Mouse (Mus musculus) frontal cortex, postnatal 10 days (tissue): Measurements from ENCODE around the gene Lmtk3.

ENCODE experiments used
- DNase-seq, 2 experiments: peaks; one replicate each; pipeline ENCODE4 v3.0.0; 2022; ENCODE audit warnings: low spot score in 2 of 2, mixed read lengths in 1 of 2

The Lmtk3 gene

DNA sequence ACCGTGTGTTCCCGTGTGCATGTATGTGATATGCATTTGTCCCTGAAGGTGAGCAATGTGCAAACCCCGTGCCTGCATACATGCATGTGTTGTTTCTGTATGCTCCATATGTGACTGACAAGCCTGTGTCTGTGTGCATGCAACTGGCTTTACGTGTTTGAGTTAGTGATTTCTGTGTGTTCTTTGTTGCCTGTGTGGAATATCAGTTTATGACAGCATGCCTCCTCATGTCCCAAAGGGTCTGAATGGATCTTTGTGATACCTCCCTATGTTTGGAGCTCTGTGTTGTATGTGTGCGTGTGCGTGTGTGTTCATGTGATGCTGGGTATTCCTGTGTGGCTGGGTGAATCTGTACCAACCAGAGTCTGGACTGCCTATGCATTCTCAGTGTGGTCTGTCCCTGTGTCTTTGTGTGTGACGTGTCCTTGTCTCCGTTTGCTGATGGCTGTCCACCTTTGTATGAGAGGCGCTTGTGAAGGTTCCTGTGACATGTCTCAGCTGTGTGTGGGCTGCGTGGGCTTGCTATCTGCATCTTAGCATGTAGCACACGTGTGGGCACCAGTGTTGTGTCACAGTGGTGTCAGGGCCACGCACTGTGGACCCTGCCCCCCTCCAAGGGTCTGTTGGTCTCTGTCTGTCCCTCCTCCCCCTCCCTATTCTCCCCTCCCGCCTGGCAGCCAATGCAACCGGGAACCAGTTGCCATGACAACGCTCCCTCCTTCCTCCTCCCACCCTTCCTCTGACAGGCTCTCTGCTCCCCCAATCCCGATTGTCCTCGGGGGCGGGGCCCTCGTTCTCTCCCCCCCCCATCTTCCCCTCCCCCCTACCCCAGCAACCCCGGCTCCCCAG lies 1.2 kb downstream of the Lmtk3 start, which contains the start of gene Sult2b1:
Sult2b1 (minus strand) TSS at position 146 of the 849 bp plus-strand sequence.
- peak; percentile 93 for DNase-seq

DNA sequence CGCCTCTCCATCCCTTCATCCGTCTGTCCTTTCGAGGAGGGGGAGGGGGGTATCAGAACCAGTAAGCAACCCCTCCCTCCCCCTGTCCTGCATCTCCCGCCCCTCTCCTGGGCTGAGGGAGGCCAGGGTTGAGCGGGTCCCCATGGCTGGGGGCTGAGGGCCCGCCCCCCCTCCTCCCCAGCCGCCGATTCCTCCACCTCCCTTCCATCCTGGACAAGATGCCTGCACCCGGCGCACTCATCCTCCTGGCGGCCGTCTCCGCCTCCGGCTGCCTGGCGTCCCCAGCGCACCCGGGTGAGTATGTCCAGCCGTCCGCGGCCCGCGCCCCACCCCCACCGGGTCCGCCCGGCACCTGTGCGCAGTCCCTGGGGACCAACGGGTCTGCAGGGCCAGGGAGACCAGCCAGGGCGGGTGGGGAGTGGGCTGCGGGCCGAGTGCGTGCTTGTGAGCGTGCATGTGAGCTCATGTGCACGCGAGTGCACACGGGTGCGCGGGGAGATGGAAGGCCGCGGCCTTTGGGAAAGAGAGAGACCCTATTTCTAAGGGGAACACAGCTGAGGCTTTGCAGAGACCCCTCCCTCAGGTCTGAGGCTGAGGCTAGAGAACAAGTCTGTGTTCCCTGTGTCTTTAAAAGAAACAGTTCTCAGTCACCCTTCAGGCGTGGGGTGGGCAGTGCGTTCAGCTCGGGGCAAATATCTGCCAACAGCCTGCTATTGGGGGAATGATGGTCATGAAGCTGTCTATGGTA lies 2.0 kb downstream of the Lmtk3 start:
- DNase-seq, result peak; percentile 67 to 72

DNA sequence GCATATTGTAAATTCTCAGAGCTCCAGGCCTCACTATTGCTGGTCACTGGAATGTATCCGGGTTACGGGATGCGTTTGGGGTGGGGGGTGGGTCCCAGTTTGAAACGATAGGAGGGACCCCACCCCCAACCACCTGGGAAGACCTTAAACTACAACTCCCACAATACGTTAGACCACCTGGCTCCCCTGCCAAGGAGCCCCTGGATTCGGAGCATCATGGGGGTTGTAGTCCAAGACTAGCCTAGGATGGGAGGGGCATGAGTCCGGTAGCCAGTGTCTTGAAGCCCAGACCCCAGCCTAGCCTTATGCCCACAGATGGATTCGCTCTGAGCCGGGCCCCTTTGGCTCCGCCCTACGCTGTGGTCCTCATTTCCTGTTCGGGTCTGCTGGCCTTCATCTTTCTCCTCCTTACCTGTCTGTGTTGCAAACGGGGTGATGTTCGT lies 2.6 kb downstream of the Lmtk3 start:
- DNase-seq, result peak; percentile 40 to 67

DNA sequence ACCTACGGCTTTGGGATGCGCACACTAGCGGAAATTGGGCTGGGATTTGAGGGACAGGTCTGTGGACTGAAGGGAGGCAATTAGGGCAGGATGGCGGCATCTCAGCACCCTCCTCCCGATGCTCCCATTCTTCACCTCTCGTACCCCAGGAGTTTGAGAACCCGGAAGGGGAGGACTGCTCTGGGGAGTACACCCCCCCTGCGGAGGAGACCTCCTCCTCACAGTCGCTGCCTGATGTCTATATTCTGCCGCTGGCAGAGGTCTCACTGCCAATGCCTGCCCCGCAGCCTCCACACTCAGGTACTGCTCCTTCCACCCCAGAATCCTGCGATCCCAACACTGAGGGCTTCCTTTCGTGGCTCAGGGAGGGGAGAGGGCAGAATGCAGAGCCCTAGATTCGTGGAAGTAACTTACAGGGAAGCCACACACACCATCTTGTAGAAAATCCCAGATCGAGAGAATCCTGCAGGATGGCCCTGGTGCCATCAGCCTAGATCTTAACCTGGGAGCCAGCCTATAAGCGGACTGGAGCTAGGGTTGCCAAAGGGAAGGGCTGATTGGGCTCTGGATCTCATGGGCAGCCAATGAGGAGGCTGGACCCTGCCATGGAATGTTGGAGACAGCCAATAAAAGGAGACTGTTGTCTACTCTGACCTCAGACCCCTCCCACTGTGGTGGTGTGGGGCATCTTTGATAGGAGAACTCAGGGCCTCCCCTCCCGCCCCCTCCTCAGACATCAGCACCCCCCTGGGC lies 3.3 kb downstream of the Lmtk3 start:
- peak; percentile 56 to 70 for DNase-seq

DNA sequence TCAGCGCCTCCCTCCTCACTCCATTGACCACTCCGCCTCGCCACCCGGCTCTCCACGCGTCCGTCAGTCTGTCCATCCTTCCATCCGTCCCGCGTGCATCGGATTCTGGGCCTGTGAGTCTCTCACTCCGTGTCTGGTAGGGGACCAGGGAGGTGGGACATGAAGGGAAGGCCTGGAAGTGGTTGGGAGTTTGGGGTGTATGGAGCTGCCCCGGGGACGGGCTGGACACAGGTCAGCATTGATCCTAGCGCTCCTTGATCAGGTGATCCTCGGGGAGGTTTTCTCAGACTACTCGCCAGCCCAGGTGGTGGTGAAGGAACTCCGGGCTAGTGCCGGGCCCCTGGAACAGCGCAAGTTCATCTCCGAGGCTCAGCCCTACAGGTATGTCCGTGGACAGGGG lies 4.1 kb downstream of the Lmtk3 start:
- peak in 1 of 2 experiments; percentile 14 for DNase-seq

DNA sequence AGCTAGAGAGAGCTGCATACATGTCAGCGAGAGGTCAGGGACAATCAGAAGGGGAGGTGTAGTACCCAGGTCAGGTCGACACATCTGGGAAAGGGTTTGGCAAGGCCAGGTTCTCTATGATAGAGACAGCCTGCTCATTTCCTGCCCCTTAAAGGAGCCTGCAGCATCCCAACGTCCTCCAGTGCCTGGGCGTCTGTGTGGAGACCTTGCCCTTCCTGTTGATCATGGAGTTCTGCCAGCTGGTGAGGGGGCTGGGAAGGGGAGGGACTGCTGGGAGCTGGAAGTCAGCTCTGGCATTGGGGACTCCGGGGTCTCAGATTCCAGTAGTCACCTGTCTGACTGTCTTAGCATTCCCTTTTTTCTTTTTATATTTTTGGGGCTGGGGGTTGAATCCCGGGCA lies 7.2 kb downstream of the Lmtk3 start:
- no peak for DNase-seq

DNA sequence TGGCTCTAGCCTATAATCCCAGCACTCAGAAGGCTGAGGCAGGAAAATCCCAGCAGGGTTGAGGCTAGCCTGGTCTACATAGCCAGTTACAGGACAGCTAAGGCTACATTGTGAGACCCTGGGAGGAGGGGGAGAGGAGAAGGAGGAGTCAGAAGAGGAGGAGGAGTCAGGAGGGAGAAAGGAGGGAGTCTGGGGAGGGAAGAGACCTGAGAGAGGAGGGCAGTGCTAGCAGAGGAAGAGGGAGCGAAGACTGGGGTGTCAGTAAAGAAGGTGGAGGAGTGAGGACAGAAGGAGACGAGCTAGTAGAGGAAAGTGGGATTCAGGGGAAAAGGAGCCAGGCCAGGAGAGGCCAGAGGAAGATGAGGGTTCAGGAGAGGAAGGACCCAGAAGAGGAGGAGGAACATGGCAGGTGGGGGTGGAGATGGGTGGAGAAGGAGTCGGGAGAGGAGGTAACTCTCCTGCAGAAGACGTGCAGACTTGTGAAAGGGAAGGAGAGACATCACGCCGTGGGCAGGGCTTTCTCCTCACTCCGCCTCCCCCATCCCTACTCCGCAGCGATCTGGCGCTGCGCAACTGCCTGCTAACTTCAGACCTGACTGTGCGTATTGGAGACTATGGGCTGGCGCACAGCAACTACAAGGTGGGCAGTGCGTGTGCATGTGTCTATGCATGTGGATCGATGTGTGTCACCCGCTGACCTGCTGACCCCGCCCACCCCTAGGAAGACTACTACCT lies 8.4 kb downstream of the Lmtk3 start:
- DNase-seq, result peak in 1 of 2 experiments; percentile 13

DNA sequence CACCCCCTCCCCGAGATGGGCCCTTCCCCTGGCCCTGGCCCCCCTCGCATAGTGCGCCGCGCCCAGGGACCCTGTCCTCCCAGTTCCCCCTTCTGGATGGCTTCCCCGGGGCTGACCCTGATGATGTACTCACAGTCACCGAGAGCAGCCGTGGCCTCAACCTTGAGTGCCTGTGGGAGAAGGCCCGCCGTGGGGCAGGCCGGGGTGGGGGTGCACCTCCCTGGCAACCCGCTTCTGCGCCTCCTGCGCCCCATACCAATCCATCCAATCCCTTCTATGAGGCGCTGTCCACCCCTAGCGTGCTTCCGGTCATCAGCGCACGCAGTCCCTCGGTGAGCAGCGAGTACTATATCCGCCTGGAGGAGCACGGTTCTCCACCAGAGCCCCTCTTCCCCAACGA lies 9.7 kb downstream of the Lmtk3 start:
- DNase-seq, result no peak

DNA sequence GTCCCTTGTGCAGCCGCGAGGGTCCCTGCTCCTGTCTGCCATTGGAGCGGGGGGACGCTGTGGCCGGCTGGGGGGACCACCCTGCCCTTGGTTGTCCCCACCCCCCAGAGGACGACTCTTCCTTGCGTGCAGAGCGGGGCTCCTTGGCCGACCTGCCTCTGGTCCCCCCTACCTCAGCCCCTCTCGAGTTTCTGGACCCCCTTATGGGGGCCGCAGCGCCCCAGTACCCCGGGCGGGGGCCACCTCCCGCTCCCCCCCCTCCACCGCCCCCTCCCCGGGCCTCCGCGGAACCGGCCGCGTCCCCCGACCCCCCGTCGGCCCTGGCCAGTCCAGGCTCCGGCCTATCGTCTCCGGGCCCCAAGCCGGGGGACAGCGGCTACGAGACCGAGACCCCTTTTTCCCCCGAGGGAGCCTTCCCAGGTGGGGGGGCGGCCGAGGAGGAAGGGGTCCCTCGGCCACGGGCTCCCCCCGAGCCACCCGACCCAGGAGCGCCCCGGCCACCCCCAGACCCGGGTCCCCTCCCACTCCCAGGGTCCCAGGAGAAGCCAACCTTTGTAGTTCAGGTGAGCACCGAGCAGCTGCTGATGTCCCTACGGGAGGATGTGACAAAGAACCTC lies 10.5 kb downstream of the Lmtk3 start:
- DNase-seq, result no peak

DNA sequence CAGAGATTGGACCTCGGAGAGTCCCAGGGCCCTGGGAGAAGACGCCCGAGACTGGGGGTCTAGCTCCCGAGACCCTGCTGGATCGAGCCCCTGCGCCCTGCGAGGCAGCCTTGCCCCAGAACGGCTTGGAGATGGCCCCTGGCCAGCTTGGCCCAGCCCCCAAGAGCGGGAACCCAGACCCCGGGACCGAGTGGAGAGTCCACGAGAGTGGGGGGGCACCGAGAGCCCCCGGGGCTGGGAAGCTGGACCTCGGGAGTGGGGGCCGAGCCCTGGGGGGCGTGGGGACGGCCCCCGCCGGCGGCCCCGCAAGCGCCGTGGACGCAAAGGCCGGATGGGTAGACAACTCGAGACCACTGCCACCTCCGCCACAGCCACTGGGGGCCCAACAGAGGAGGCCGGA lies 11.4 kb downstream of the Lmtk3 start:
- no peak for DNase-seq

DNA sequence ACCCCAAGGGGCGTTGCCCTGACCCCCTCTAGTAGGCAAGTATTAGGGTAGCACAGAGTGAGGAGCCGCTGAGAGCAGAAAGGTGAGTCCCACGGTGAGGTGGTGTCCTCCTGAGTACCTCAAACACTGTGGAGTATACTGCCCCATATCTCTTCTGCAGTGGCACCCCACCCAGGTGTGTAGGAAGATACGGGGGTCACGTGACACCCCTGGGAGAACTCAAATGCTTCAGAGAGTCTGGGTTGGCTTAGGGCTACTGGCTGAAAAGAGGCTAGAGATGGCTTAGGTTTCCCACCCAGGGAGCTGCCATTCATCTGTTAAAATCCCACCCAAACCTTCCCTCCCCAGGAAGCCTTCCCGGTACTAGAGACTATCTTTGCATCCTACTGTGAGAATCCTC lies 13.4 kb downstream of the Lmtk3 start:
- no peak for DNase-seq

DNA sequence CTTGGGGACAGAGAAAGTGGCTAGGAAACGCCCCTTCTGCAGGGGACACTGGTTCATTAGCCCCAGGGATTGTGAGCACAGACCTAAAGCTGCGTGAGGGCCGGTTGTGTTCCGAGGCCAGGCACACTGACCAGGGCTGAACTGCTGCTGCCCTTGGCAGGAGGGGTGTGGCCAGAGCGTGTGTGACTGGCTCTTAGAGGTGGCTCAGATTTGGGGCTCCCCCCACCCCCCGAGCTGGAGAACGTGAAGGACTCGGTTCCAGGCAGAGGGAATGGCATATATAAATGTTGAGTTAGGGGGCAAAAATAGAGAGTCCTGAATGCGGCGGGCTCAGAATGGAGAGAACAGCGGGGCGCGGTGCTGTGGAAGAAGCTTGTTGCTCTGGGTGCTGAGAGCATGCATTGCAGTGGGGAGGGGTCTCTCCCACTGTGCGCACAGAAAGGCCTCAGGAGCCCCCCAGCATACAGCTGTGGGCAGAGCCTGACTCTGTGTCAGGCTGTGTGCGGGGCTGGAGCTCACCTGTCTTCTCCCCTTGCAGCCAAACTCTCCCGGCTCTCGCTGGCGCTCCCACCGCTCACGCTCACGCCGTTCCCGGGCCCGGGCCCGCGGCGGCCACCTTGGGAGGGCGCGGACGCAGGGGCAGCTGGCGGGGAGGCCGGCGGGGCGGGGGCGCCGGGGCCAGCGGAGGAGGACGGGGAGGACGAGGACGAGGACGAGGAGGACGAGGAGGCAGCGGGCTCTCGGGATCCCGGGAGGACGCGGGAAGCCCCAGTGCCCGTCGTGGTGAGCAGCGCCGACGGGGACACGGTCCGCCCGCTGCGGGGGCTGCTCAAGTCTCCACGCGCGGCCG lies 14.3 kb downstream of the Lmtk3 start:
- DNase-seq, result peak in 1 of 2 experiments; percentile 26

DNA sequence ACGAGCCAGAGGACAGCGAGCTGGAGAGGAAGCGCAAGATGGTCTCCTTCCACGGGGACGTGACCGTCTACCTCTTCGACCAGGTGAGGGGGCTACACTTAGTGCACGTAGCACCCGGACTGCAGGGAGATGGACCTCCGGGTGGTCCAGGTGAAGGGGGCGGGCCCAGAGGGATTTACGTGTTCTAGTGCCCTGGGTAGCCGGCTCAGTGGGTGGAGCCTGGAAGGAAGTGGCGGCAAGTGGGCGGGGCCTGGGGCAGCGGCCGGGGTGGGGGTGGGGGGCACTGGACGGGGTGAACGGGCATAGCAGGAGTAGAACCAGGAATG lies 14.9 kb downstream of the Lmtk3 start:
- DNase-seq, result no peak

DNA sequence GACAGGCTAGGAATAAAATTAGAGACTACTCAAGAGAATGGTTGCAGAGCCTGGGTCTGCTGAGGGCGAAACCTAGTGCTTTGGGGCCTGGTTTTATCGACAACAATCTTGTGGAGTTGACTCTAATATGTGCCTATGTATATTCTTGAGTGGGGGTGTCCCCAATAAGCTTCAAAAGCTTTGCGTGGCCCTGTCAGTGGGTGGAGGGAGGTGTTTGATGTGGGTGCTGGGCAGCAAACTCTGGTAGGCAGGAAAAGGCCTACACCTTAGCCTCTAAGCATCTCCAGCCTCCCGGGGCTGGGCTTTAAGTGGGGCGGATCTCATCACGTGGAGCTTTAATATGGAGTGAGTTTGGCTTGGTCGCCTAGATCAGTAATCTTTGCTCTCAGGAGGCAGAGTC lies 15.4 kb downstream of the Lmtk3 start:
- no peak for DNase-seq

DNA sequence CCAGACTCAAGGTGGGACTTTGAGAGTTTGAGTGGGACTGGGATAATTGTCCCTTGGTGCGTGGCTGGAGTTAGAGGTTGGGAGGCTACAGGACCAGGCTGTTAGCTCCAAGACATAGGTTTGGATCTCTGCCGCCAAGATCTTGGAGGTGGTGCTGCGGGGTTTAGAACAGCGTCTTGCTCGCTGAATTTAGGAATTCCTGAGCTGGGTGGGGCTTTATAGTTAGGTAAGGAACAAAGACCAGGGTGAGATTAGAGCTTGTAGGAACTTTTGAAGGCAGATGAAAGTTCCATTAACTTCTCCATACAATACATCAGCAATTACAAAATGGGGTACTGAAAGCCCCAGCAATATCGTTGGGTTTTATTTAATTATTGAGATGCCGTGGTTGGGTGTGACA lies 16.5 kb downstream of the Lmtk3 start:
- DNase-seq, result no peak

DNA sequence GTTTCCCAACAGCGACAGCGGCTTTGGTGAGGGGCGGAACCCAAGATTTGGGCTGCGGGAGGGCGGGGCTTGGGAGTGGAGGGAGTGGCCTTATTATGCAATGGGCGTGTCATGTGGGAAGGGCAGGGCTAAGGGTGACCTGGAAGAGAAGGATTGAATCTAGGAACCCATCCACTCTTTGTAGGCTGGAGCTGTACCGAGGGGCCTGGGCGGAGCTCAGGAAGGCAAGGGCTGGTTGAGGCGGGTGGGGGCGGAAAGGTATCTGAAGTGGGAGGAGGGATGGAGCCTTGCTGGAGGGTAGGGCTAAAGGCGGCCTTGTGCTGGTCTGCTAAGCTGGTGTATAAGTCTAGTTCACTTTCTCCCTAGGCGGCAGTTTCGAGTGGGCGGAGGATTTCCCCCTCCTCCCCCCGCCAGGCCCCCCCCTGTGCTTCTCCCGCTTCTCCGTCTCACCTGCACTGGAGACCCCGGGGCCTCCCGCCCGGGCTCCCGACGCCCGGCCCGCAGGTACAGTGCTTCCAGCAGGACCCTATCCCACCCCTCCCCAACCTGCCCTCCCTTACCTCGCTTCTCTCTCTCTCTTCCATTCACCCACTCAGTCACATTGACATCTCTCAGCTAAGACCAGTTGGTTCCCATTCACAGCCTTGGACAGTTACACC lies 17.1 kb downstream of the Lmtk3 start:
- peak in 1 of 2 experiments; percentile 22 for DNase-seq

DNA sequence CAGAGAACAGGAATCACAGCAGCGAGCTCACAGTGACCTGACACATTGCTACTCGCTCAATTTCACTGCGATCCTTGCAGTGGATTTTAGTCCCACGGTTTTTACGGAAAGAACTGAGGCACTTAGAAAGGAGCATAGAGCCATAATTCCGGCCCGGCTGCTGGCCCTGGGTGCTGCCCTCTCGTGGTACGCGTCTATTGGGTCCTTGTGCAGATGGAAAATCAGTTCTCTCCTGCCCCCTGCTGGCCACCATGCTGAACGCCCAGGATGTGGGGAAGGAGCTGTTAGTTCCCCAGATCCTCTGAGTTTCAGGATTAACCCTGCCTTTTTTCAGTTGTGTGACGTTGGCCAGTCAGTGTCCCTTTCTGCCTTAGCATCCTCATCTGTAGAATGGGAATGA lies 17.8 kb downstream of the Lmtk3 start:
- DNase-seq, result peak; percentile 77 to 91

DNA sequence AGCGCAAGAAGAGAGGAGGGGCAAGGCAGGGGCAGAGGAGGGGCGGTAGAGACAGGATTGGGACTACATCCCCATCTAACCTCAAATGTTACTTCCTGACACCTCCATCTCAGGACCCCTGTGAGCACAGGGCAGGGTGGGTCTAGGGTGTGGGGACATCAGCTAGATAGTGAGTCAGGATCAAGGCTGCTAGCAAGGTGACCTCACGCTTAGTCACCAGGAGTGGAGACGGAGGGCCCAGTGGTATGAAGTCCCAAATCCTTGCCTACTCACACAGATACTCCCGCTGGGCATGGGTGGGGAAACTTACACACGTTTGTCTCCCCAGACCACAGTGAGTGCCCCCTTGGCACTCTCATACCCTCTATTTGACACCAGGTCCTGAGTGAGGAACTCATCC lies 19.0 kb downstream of the Lmtk3 start:
- DNase-seq, result no peak

DNA sequence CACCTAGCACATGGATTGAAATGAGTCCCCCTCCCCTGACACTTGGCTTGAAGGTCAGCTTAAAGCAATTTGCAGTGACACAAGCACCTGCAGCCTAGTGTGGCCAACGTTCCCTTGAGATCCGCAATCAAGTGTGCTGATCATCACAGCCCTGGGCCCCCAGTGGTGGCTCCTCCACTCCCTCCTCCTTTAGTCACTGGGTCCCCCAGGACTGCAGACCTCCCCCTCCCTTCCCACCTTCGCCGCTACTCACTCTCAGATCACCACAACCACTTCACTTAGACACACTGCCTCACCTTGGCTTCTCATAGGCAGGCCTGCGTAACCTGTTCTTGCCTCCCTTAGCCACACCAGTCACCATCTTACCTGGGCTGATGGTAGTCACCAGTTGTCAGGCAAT lies 22.4 kb downstream of the Lmtk3 start:
- DNase-seq, result no peak

DNA sequence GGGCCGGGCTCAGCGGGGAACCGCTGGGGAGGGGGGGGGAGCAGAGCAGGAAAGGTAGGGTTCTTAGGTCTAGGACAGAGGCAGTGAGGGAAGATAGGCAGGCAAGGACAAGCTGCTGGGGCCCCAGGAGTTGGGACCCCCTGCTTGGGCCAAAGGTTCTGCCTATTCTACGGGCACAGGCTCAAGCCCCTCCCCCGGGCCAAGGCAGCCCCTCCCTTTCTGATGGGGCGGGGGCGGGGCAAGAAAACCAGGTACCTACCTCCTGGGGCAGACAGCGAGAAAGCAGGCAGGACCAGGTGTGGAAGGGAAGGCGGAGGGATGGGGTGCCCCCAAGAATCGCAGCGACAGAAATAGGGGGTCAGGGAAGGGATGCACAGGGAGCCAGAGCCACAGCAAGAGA lies 24.9 kb downstream of the Lmtk3 start:
- no peak for DNase-seq
